Mouse (Mus musculus): Measurements from ENCODE around the gene Gm28374.
A peak's percentile ranks its signal among the peaks of the same experiment; 100 is the strongest.
"Not testable (repeated sequence)": the region's sequence is repeated elsewhere in the genome, so short reads cannot be mapped to it uniquely, and the experiment has no call there.

Gm28374 gene

DNA sequence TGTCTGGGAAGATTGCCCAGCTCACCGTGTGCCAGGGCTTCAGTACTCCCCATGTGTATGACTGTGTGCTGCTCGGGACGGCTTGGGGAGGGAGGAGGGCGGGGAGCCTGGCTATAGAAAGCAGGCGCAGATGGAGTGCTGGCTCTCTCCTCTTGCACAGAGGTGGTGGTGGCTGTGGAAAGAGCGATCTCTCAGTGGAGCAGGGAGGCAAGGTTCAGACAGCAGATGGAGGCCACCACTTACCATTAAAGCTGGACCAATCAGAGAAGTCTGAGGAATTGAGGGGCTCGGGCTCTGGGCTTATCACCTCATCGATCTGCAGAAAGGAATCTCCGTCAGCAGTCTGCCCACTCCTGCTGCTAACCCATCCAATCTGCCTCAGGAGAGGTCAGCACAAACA lies at the start of gene Gm28374:
Gene Gm28374, minus strand, starts transcription at position 101 of the 400 bp plus-strand sequence.
- DNase-seq, result no peak

DNA sequence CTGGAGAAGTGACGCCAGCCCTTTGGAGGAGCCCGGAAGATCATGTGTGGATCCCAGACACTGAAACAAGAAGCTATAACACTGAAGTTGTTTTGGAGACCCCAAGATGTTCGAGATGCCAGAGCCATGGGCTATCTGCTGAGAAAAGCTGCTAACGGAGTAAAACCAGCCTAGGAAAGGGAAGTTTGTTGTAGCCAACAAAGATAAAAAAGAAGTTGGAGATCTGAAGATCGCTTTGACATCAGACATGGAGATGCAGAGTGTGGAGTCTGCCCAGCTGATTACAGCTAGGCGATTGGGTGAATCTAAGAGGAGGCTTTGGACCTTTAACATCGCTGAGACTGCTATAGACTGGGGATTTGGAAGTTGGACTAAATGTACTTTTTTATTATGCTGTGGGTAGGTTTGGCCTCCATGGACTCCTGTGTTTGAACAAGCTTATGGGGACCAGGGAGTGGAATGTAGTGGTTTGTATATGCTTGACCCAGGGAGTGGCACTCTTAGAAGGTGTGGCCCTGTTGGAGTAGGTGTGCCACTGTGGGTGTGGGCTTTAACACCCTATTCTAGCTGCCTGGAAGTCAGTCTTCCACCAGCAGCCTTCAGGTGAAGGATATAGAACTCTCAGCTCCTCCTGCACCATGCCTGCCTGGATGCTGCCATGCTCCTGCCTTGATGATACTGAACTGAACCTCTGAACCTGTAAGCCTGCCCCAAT lies 48.5 kb upstream of the Gm28374 start:
- DNase-seq, result not testable (repeated sequence)

DNA sequence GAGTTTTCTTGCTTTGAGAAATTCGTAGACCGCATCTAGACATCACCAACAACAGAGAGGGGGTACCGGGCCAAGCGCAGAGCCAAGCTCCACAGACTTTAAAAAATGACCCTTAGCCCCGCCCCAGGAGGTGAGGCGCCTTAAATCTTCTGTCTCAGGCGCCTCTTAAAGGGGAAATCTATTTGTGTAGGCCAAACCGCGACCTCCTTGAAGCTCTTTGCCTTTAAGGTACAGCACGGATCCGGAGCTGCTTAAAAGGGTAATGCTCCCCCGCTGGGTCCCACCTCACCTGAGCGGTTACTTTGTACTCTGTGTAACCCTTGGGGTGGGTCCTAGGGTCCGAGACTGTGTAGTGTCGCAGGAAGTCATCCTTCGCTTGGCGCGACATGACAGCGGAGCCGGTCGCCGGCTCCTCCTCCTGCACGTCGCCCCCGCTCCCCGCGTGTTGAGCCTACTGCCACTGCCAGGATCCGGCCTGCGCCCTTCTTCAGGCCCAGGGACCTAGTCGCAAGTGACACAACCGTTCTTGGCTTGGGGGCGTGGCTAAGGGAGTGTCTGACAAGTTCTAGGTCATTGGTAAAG lies 45.8 kb upstream of the Gm28374 start, which contains the start of gene Snx15:
Gene Snx15, minus strand, starts transcription at position 545 of the 582 bp plus-strand sequence.
- DNase-seq, result peak; percentile 97

DNA sequence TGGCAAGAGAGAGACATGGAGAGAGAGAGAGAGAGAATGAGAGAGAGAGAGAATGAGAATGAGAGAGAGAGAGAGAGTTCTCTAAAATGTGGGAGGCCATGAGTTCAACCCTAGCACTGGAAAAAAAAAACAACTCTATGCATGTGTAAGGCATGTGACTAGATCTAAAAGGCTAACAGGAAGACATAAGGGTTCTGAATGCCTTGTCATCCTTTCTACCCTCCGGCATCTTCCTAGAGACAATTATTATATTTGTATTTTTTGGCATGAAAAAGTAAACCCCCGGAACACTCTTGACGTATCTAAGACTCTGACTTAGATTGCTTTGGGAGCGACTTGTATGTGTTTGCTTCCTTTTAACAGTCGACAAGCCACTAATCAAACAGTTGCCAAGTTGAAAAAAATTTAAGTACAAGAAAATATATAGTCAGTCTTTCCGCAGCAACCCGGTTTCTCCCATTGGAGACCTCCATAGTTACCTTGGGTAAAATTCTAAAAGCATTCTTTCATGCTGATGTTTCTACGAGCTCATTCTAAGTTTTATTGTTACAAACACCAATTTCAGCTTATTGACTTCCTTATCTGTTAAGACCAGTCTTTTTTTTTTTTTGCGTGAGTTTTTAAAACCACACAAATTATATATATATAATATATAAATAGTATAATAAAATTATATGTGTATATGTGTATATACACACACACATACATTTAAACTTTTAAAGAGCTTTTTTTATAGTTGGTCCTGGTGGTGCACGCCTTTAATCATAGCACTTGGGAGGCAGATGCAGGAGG lies 44.9 kb upstream of the Gm28374 start:
- no peak for DNase-seq

- DNase-seq, result peak; percentile 68
Observed at GRCm38 (mm10) chr19:6126289-6126688, 44.2 kb upstream of the Gm28374 start.

GRCm38 (mm10) chr19:6124898-6125297 lies 42.8 kb upstream of the Gm28374 start:
- DNase-seq, result no peak

GRCm38 (mm10) chr19:6123330-6123729 lies 41.3 kb upstream of the Gm28374 start:
- DNase-seq, result no peak

- DNase-seq, result no peak
Observed at GRCm38 (mm10) chr19:6121761-6122160, 39.7 kb upstream of the Gm28374 start.

- DNase-seq, result peak; percentile 31
Observed at GRCm38 (mm10) chr19:6118677-6119185, 36.7 kb upstream of the Gm28374 start.

DNA sequence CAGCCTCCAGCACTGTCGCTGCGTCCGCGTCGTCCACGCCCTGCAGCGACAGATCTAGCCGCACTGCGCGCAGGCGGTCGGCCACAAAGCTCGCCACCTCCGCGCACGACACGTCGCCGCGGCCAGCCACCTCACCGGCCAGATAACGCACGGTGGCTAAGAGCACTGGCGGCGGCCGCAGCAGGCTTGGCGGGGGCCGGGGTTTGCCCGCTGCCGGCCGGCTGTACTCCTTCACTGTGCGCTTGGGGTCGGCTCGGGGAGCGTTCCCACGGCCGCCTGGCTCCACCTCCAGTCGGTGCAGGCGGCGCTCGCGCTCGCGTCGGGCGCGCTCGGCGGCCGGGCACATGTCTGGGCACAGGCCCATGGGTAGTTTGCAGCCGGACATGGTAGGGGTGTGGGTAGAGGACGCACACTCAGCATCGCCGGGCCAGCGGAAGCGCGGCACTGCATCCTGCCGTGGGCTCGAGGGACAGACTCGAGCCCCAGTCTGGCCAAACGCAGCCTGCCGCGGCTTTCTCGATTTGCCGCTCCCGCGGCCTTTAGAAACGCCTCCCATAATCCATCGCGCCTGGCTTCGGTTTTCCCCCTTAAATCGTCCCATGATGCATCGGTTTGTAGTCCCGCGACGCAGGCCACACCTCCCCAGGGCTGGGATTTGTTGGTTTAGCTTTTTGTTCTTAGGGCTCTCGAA lies 36.1 kb upstream of the Gm28374 start, which contains the start of gene Sac3d1:
Gene Sac3d1, minus strand, starts transcription at position 665 of the 691 bp plus-strand sequence.
- DNase-seq, result peak; percentile 92

- peak; percentile 51 for DNase-seq
Observed at GRCm38 (mm10) chr19:6117346-6117985, 35.4 kb upstream of the Gm28374 start.

DNA sequence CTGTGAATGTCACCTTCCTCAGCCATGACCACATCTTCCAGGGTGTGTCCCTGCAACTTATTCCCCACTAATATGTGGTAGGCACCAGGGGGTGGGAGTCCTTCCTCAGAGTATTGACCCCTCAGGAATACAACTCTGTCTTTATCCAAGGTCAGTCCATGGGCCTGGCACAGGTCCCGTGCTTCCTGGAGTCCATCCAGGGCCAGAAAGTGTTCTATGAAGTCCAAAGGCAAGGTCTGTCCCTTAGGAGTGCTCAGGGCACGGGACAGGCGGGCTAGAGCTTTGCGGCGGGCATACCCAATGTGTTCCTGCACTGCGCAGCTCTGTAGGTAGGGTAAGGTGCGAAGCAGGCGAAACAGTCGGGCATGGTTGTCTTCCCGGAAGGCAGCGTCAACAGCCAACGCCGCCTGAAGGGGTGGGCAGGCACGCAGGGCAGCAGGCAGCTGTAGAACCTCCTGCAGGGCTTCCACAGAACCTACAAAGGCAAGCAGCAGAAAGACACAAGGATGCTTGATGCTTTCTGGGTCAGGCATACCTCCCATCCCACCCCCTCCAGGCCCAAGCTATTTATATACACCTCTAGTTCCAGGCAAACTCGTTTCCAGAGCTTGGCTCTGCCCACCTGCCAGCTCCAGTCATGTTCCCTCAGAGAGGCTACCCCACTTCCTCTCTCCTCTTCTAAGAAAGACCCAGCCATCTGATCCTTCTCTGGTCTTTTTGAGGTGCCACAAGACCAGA lies 34.2 kb upstream of the Gm28374 start:
- no peak for DNase-seq

- no peak for DNase-seq
Observed at GRCm38 (mm10) chr19:6113116-6113515, 31.1 kb upstream of the Gm28374 start.

GRCm38 (mm10) chr19:6105586-6105985 lies 23.5 kb upstream of the Gm28374 start, which contains the start of gene Naaladl1:
TSS of gene Naaladl1 (plus strand) at chr19:6105782.
- no peak for DNase-seq

GRCm38 (mm10) chr19:6104476-6104875 lies 22.4 kb upstream of the Gm28374 start:
- DNase-seq, result no peak

DNA sequence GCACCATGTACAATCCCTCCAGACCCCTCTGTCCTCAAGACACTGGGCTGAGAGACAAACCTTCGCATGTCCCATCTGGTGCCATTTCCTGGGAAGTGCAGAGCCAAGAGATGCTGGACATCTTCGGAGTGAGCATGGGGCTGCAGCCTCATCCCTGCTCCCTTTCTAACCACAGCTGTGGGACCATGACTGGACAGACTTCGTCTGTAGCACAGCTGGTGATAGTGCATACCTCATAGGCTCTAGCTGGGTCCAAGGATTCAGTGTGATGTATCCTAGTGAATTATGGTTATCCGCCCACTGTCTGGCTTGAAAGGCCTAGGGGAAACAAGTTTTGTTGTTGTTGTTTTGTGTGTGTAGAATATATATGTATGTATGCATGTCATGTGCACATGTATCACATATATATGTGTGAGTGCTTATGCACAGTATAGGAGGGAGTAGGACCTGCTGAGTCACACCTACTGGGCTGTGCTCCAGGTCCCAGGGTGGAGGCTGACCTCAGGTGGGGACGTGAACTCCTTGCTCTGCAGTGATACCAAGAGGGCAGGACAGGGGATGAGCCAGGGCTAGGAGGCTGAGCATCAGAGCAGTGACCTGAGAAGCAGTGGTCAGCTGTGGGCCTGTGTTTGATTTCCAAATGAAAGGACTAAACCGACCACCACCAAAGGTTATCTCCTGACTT lies 20.3 kb upstream of the Gm28374 start:
- DNase-seq, result no peak

DNA sequence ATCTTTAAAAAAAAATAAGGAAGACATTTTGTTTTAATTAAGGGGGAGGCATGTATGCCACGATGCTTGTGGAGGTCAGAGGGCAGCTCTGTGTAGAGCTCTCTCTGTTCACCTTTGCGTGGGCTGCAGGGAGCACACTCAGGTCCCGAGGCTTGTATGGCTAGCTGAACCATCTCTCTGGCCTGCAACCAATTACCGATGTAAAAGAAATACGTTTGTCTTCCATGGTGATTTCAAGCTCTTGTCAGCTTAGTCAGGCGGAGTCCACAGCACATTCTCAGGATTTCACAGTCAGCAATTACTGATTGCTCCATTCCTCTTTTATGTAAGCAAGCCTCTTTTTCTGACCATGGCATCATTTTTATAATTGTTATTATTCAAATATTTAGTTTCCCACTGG lies 19.1 kb upstream of the Gm28374 start:
- DNase-seq, result no peak

DNA sequence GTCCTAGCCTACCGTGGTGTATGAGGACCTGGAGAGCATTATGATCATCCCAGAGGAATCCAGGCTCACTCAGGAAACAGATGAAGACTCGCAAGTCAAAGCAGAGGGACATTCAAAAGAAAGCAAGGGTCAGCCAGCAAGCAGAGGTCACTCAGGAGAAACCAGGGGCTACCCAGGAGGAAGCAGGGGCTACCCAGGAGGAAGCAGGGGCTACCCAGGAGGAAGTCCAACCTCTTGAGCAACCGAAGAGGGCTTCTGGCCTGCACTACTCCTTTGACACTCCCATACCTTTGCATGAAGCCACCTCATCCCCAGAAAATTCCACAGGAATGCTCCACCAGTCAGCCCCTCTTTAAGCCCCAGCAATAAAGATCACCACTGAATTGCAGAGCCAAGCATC lies 15.8 kb upstream of the Gm28374 start:
- no peak for DNase-seq

- DNase-seq, result no peak
Observed at GRCm38 (mm10) chr19:6094119-6094518, 12.1 kb upstream of the Gm28374 start, which contains the start of gene AC131692.1. TSS of gene AC131692.1 (plus strand) at chr19:6094419.

DNA sequence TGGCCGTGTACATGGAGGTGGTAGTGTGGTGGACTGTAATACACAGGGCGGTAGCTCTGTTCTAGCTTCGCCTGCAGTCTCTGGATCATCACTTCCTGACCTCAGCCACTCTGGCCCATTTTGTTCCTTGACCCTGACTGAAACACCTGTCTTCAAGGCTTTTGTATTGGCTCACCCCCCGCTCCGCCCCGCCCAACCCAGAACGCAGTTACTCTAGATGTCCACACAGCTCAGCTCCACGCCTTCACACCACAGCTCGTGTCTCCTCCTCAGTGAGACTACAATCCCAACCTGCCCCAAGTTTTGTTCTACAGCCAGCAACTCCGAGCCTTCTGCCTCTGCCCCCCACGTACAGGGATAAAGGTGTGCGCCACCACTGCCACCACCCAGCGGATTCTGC lies 6.8 kb upstream of the Gm28374 start:
- no peak for DNase-seq

- DNase-seq, result peak; percentile 68
Observed at GRCm38 (mm10) chr19:6085417-6085879, 3.4 kb upstream of the Gm28374 start.
